In genomic region chr11:78031947-78032808, GRCm38 (mm10) we compare ENCODE assay signal across 7 mouse cellular contexts. TPM values are rescaled to one million over a fixed set of nuclear protein-coding genes. Genes with fewer than 3 reads are reported as not detected.
A peak's percentile ranks its signal among the peaks of the same experiment; 100 is the strongest.
DNase-seq lines count a peak whose midpoint lies in the region; ATAC-seq and TF ChIP-seq lines count a peak whose summit lies in the region.

Gene Dhrs13, plus strand, starts transcription at chr11:78032280.

- peak within 1 kb of the TSS; percentile 81 for H3K27ac ChIP-seq in embryonic facial prominence, embryonic 11.5 days (replicated peaks; ENCODE audit: low read depth, low read length)
- H3K27ac ChIP-seq in kidney, adult 2 months (ENCODE audit: insufficient read depth, low read depth, low read length): no peak within 1 kb of the TSS
- peak within 1 kb of the TSS; percentile 93 for H3K27ac ChIP-seq in limb, embryonic 12.5 days
- H3K27ac ChIP-seq in midbrain, embryonic 15.5 days: peak within 1 kb of the TSS; percentile 92
- H3K27ac ChIP-seq in spleen, adult 2 months (ENCODE audit: insufficient read depth, low read length): peak within 1 kb of the TSS; percentile 21; the same call in 1 of the 2 replicates

- no peaks in the 10 kb centered on the region for H3K27me3 ChIP-seq in embryonic facial prominence, embryonic 11.5 days (ENCODE audit: control insufficient read depth, insufficient read depth, low read length)
- H3K27me3 ChIP-seq in kidney, adult 2 months (replicated peaks; ENCODE audit: control insufficient read depth, insufficient read depth, low read length): no peaks in the 10 kb centered on the region
- no peaks in the 10 kb centered on the region for H3K27me3 ChIP-seq in limb, embryonic 12.5 days
- no peaks in the 10 kb centered on the region for H3K27me3 ChIP-seq in midbrain, embryonic 15.5 days (replicated peaks)
- no peaks in the 10 kb centered on the region for H3K27me3 ChIP-seq in spleen, adult 2 months (ENCODE audit: control insufficient read depth, insufficient read depth, low read length)

- peak; percentile 93 for ATAC-seq in embryonic facial prominence, embryonic 11.5 days (replicated peaks; ENCODE audit: insufficient number of reproducible peaks, low FRiP score, low TSS enrichment, low read depth)
- peak; percentile 88 for ATAC-seq in limb, embryonic 12.5 days (ENCODE audit: insufficient number of reproducible peaks, insufficient read depth, low FRiP score, low TSS enrichment, low read depth)
- ATAC-seq in midbrain, embryonic 15.5 days (replicated peaks): peak; percentile 91

- TF ChIP-seq CTCF in kidney, adult 2 months (conservative IDR thresholded peaks at IDR 0.05; ENCODE audit: insufficient read depth, insufficient read length, low read depth, low read length): peak; percentile 79
- peak; percentile 75 for TF ChIP-seq CTCF in spleen, adult 2 months (IDR thresholded peaks at IDR 0.05; ENCODE audit: extremely low read depth, insufficient read depth, insufficient read length, insufficient replicate concordance)

- H3K36me3 ChIP-seq in embryonic facial prominence, embryonic 11.5 days (replicated peaks; ENCODE audit: control insufficient read depth, insufficient read depth, low read depth, low read length): peaks cover 2% of the 10 kb centered on the region
- H3K36me3 ChIP-seq in kidney, adult 2 months (ENCODE audit: control insufficient read depth, insufficient read depth, low read length): 0 out of 2 replicates have a peak, but pooled peaks cover 2% of the 10 kb centered on the region
- peaks cover 44% of the 10 kb centered on the region for H3K36me3 ChIP-seq in limb, embryonic 12.5 days
- peaks cover 24% of the 10 kb centered on the region; the same call in 1 of the 2 replicates for H3K36me3 ChIP-seq in midbrain, embryonic 15.5 days (replicated peaks)
- peaks cover 11% of the 10 kb centered on the region for H3K36me3 ChIP-seq in spleen, adult 2 months (ENCODE audit: control insufficient read depth, insufficient read depth, low read length)

- WGBS in embryonic facial prominence, embryonic 11.5 days: under 1% methylated on average over 80 of the region's 96 CpGs
- WGBS in kidney, adult 2 months: under 1% methylated on average over 96 of the region's 96 CpGs
- WGBS in limb, embryonic 12.5 days: under 1% methylated on average over 96 of the region's 96 CpGs
- under 1% methylated on average over 95 of the region's 96 CpGs for WGBS in midbrain, embryonic 15.5 days
- under 1% methylated on average over 96 of the region's 96 CpGs for WGBS in spleen, adult 2 months

- peak; percentile 96 for DNase-seq in adrenal gland, postnatal 14 days
- peak; percentile 95 for DNase-seq in embryonic facial prominence, embryonic 11.5 days (ENCODE audit: low spot score)
- DNase-seq in heart, adult 18-20 months: peak; percentile 95 to 96
- peak; percentile 97 for DNase-seq in kidney, adult 2 months
- peak; percentile 47 to 82 for DNase-seq in spleen, adult 2 months (ENCODE audit: low read depth in 1 of 2, low spot score in 2 of 2)

- no peak for TF ChIP-seq POLR2A in kidney, adult 2 months (IDR thresholded peaks at IDR 0.05; ENCODE audit: low read depth, low read length)
- no peak for TF ChIP-seq POLR2A in spleen, adult 2 months (IDR thresholded peaks at IDR 0.05; ENCODE audit: low read depth, low read length)

- H3K4me2 ChIP-seq in embryonic facial prominence, embryonic 11.5 days (ENCODE audit: low read depth, low read length): peak within 1 kb of the TSS; percentile 94
- peak within 1 kb of the TSS; percentile 83 for H3K4me2 ChIP-seq in limb, embryonic 12.5 days
- peak within 1 kb of the TSS; percentile 70 for H3K4me2 ChIP-seq in midbrain, embryonic 15.5 days

- no peaks in the 10 kb centered on the region for H3K9me3 ChIP-seq in embryonic facial prominence, embryonic 11.5 days (replicated peaks; ENCODE audit: control insufficient read depth, low read length)
- no peaks in the 10 kb centered on the region for H3K9me3 ChIP-seq in limb, embryonic 12.5 days
- no peaks in the 10 kb centered on the region for H3K9me3 ChIP-seq in midbrain, embryonic 15.5 days

- H3K4me1 ChIP-seq in embryonic facial prominence, embryonic 11.5 days (ENCODE audit: control insufficient read depth, insufficient read depth, low read length): no peaks in the 10 kb centered on the region
- H3K4me1 ChIP-seq in kidney, adult 2 months (ENCODE audit: control insufficient read depth, insufficient read depth, low read length): peaks cover 3% of the 10 kb centered on the region; the same call in 1 of the 2 replicates
- H3K4me1 ChIP-seq in limb, embryonic 12.5 days (replicated peaks): peaks cover 30% of the 10 kb centered on the region
- peaks cover 33% of the 10 kb centered on the region for H3K4me1 ChIP-seq in midbrain, embryonic 15.5 days
- peaks cover 5% of the 10 kb centered on the region for H3K4me1 ChIP-seq in spleen, adult 2 months (ENCODE audit: control insufficient read depth, insufficient read depth, insufficient read length)

- peak within 1 kb of the TSS; percentile 80 for H3K9ac ChIP-seq in embryonic facial prominence, embryonic 11.5 days (replicated peaks; ENCODE audit: low read length)
- H3K9ac ChIP-seq in limb, embryonic 12.5 days (replicated peaks): peak within 1 kb of the TSS; percentile 78
- H3K9ac ChIP-seq in midbrain, embryonic 15.5 days: peak within 1 kb of the TSS; percentile 69

- H3K4me3 ChIP-seq in embryonic facial prominence, embryonic 11.5 days (ENCODE audit: low read depth, low read length): peak within 1 kb of the TSS; percentile 64
- peak within 1 kb of the TSS; percentile 50 for H3K4me3 ChIP-seq in kidney, adult 2 months (ENCODE audit: insufficient read depth, low read depth, low read length)
- H3K4me3 ChIP-seq in limb, embryonic 12.5 days (replicated peaks): peak within 1 kb of the TSS; percentile 72
- H3K4me3 ChIP-seq in midbrain, embryonic 15.5 days: peak within 1 kb of the TSS; percentile 55
- peak within 1 kb of the TSS; percentile 68 for H3K4me3 ChIP-seq in spleen, adult 2 months (ENCODE audit: extremely low read depth, insufficient read depth, insufficient read length)

RNA-seq across cellular contexts. Expression of gene Dhrs13, which starts in this region (rescaled TPM):
- 9.9 and 10.3 TPM in 2 replicates for total RNA-seq in adrenal gland, postnatal 14 days (2021)
- 17.3 and 19.5 TPM in 2 replicates for polyA plus RNA-seq in embryonic facial prominence, embryonic 11.5 days (2014; fragmentation: Nextera tagmentation; extraction: Ambion mirVana)
- 1 to 10 TPM; 4.1 to 5.2 TPM for total RNA-seq in heart, adult 18-20 months (2021)
- 7.1 and 9.3 TPM in 2 replicates for polyA plus RNA-seq in kidney, adult 2 months (2012; rRNA removed)
- polyA plus RNA-seq in limb, embryonic 12.5 days (2016; fragmentation: Nextera tagmentation; extraction: Ambion mirVana): 19.0 and 20.4 TPM in 2 replicates
- 51.8 and 52.7 TPM in 2 replicates for polyA plus RNA-seq in midbrain, embryonic 15.5 days (2015; fragmentation: Nextera tagmentation; extraction: Ambion mirVana)
- 3.1 and 3.9 TPM in 2 replicates for polyA plus RNA-seq in spleen, adult 2 months (2012; rRNA removed)
